Mouse (Mus musculus) ovary, postnatal 10 days (tissue): Measurements from ENCODE around the gene Evi5.

Source experiments
- DNase-seq: peaks from one replicate; pipeline ENCODE4 v3.0.0; 2022; ENCODE audit warnings: low spot score

The Evi5 gene

GRCm38 (mm10) chr5:107873330-107873729, 1.6 kb downstream of the Evi5 start:
- no peak for DNase-seq

GRCm38 (mm10) chr5:107869701-107870100, 5.2 kb downstream of the Evi5 start:
- no peak for DNase-seq

- DNase-seq = peak; percentile 89
Observed at GRCm38 (mm10) chr5:107868905-107869424, 5.9 kb downstream of the Evi5 start.

- DNase-seq = peak; percentile 45
Observed at GRCm38 (mm10) chr5:107867970-107868904, 6.7 kb downstream of the Evi5 start.

- DNase-seq = no peak
Observed at GRCm38 (mm10) chr5:107866127-107867126, 8.5 kb downstream of the Evi5 start.

- no peak for DNase-seq
Observed at GRCm38 (mm10) chr5:107863971-107864370, 10.9 kb downstream of the Evi5 start.

- no peak for DNase-seq
Observed at GRCm38 (mm10) chr5:107858963-107859362, 15.9 kb downstream of the Evi5 start.

GRCm38 (mm10) chr5:107855546-107855945, 19.4 kb downstream of the Evi5 start:
- no peak for DNase-seq

GRCm38 (mm10) chr5:107854556-107854955, 20.4 kb downstream of the Evi5 start:
- DNase-seq = no peak

GRCm38 (mm10) chr5:107853807-107854206, 21.1 kb downstream of the Evi5 start:
- no peak for DNase-seq

- DNase-seq = no peak
Observed at GRCm38 (mm10) chr5:107848964-107849363, 25.9 kb downstream of the Evi5 start.

GRCm38 (mm10) chr5:107847817-107848216, 27.1 kb downstream of the Evi5 start:
- DNase-seq = no peak

GRCm38 (mm10) chr5:107847349-107847748, 27.6 kb downstream of the Evi5 start:
- DNase-seq = no peak

- no peak for DNase-seq
Observed at GRCm38 (mm10) chr5:107840549-107841238, 34.2 kb downstream of the Evi5 start.

GRCm38 (mm10) chr5:107838891-107839644, 35.8 kb downstream of the Evi5 start:
- DNase-seq = no peak

GRCm38 (mm10) chr5:107834287-107834686, 40.6 kb downstream of the Evi5 start:
- no peak for DNase-seq

- DNase-seq = no peak
Observed at GRCm38 (mm10) chr5:107831351-107831750, 43.6 kb downstream of the Evi5 start.

- no peak for DNase-seq
Observed at GRCm38 (mm10) chr5:107829998-107830560, 44.8 kb downstream of the Evi5 start, which contains the start of gene Ube2d2b. Gene Ube2d2b (plus strand): TSS chr5:107830099.

- DNase-seq = no peak
Observed at GRCm38 (mm10) chr5:107822521-107822920, 52.4 kb downstream of the Evi5 start.

- DNase-seq = no peak
Observed at GRCm38 (mm10) chr5:107814651-107815050, 60.3 kb downstream of the Evi5 start.
